13 mouse cellular contexts compared by ENCODE assay signal in the genomic region with DNA sequence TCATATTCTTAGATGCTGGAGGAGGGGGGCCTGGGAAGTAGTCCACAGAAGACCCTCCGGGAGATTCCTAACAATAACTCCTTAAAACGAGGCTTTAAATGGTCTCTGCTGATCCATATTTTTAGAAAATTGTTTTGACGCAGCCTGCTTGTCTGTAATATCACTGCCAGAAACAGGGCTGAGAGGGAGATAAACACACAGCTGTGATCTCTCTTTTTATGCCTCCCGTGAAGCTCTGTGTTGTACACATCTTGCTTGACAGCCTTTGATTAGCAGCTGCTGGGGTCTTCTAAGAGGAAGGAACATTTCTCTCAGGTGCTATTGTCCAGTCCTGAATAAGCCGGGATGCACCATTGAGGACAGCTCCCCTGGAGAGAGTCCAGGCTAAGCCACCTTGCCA.
"Had no signal": no experiment of that assay in that cellular context is flagged by ENCODE, and none has a peak within 500 bp of the region (broad histone marks: within the 10 kb centered on the region; RNA-seq: fewer than 3 reads in every experiment).

No protein-coding gene starts in this region.

- H3K36me3 ChIP-seq: kidney, embryonic 15.5 days; limb, embryonic 15.5 days; liver, embryonic 12.5 days; midbrain, embryonic 13.5 days had no signal

- H3K9ac ChIP-seq: kidney, embryonic 15.5 days; limb, embryonic 15.5 days; liver, embryonic 12.5 days; lung, embryonic 14.5 days; midbrain, embryonic 13.5 days had no signal

- H3K9me3 ChIP-seq: kidney, embryonic 15.5 days; limb, embryonic 15.5 days; liver, embryonic 12.5 days; megakaryocyte, embryonic 14.5 days; midbrain, embryonic 13.5 days had no signal

- H3K27me3 ChIP-seq: kidney, embryonic 15.5 days; limb, embryonic 15.5 days; liver, embryonic 12.5 days; megakaryocyte, embryonic 14.5 days; midbrain, embryonic 13.5 days had no signal

- ATAC-seq: liver, embryonic 12.5 days; midbrain, embryonic 13.5 days had no signal

- H3K4me2 ChIP-seq: kidney, embryonic 15.5 days; limb, embryonic 15.5 days; liver, embryonic 12.5 days; lung, embryonic 14.5 days; midbrain, embryonic 13.5 days had no signal

- DNase-seq: kidney, postnatal 14 days; left cerebral cortex, postnatal 4 days; lung, embryonic 14.5 days; lung, postnatal 10 days; lung, postnatal 4 days; right cerebral cortex, adult 18-20 months; right cerebral cortex, postnatal 25 days; thymus, postnatal 36 days had no signal

- H3K4me3 ChIP-seq: kidney, embryonic 15.5 days; limb, embryonic 15.5 days; liver, embryonic 12.5 days; megakaryocyte, embryonic 14.5 days; midbrain, embryonic 13.5 days had no signal

- H3K27ac ChIP-seq: kidney, embryonic 15.5 days; limb, embryonic 15.5 days; liver, embryonic 12.5 days; midbrain, embryonic 13.5 days had no signal

- H3K4me1 ChIP-seq: liver, embryonic 12.5 days; megakaryocyte, embryonic 14.5 days had no signal
